Mouse (Mus musculus): Measurements from ENCODE around the gene Dcxr. TPM values are rescaled to one million over a fixed set of nuclear protein-coding genes. Genes with fewer than 3 reads are reported as not detected.

Dcxr gene
- polyA plus RNA-seq, 1 experiment from 2014 or later, result 7.8 TPM

GRCm38 (mm10) chr11:120697741-120698140 lies 29.3 kb downstream of the Dcxr start:
- H3K4me2 ChIP-seq, result no peak overlapping the region
- H3K36me3 ChIP-seq (ENCODE audit: poor library complexity, severe bottlenecking), result peaks cover 90% of the 10 kb centered on the region
- H3K9me3 ChIP-seq (replicated peaks), result 0 out of 2 replicates have a peak, but pooled peaks cover 3% of the 10 kb centered on the region
- no peak for ATAC-seq
- WGBS, result 73% methylated on average over 10 of the region's 10 CpGs
- H3K4me3 ChIP-seq, result no peak overlapping the region
- no peak overlapping the region; the same call in 1 of the 2 replicates for H3K27ac ChIP-seq
- peaks cover 13% of the 10 kb centered on the region for H3K4me1 ChIP-seq
- no peak overlapping the region for H3K9ac ChIP-seq
- no peaks in the 10 kb centered on the region for H3K27me3 ChIP-seq

DNA sequence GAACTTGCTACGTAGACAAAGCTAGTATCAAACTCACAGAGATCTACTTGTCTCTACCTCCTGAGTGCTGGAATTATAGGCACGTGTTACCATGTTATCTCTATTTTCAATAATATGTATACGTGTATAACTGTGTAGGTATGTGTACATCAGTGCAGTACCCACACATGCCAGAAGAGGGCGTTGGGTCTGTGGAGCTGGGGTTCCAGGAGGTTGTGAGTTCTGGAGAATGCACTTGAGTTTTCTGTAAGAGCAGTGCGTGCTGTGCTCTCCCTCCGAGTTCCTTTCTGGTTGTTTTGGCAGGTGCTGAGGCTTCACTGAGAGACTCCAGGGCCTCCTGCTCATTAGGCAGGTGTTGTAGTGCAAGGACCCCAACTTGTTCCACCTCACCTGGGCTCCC lies 30.5 kb downstream of the Dcxr start:
- no peak overlapping the region for H3K9ac ChIP-seq
- peaks cover 83% of the 10 kb centered on the region for H3K36me3 ChIP-seq (ENCODE audit: poor library complexity, severe bottlenecking)
- H3K4me2 ChIP-seq, result no peak overlapping the region
- no peak overlapping the region for H3K4me3 ChIP-seq
- H3K4me1 ChIP-seq, result peaks cover 13% of the 10 kb centered on the region
- no peak for ATAC-seq
- 0 out of 2 replicates have a peak, but pooled peaks cover 3% of the 10 kb centered on the region for H3K9me3 ChIP-seq (replicated peaks)
- no peaks in the 10 kb centered on the region for H3K27me3 ChIP-seq
- WGBS, result 92% methylated on average over 6 of the region's 6 CpGs
- no peak overlapping the region for H3K27ac ChIP-seq

DNA sequence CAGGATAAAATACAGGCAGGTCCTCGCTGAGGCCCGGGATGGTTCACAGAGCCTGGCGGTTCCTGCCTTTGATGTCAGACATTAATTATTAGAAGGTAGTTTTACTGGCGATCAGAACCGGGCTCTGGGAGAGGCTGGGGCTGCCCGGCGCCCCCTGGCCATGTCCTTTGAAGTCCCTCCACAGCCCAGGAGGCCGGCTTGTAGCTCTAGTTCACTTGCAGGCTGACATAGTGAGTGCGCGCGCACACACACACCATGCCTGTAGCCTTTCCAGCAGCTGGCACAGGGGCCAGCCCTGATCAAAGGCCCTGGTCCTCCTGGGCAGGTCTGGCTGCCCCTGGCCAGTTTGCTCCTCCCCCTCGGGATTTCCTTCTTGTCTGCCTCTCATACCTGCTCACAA lies 31.4 kb downstream of the Dcxr start:
- WGBS, result 51% methylated on average over 12 of the region's 12 CpGs
- H3K9ac ChIP-seq, result no peak overlapping the region; the same call in 1 of the 2 replicates
- H3K4me2 ChIP-seq, result no peak overlapping the region
- ATAC-seq, result no peak
- peaks cover 76% of the 10 kb centered on the region for H3K36me3 ChIP-seq (ENCODE audit: poor library complexity, severe bottlenecking)
- H3K9me3 ChIP-seq (replicated peaks), result 0 out of 2 replicates have a peak, but pooled peaks cover 3% of the 10 kb centered on the region
- peaks cover 13% of the 10 kb centered on the region for H3K4me1 ChIP-seq
- no peak overlapping the region; the same call in 1 of the 2 replicates for H3K27ac ChIP-seq
- H3K4me3 ChIP-seq, result no peak overlapping the region
- no peaks in the 10 kb centered on the region for H3K27me3 ChIP-seq

GRCm38 (mm10) chr11:120695184-120695583 lies 31.9 kb downstream of the Dcxr start:
- Histone ChIP-seq H3K27ac (peak overlapping the region; percentile 25; the same call in 1 of the 2 replicates), H3K9ac (no peak overlapping the region), H3K9me3 (replicated peaks) (0 out of 2 replicates have a peak, but pooled peaks cover 3% of the 10 kb centered on the region), H3K27me3 (no peaks in the 10 kb centered on the region), H3K4me2 (no peak overlapping the region), H3K36me3 (ENCODE audit: poor library complexity, severe bottlenecking) (peaks cover 77% of the 10 kb centered on the region), H3K4me1 (peaks cover 13% of the 10 kb centered on the region), H3K4me3 (no peak overlapping the region)
- WGBS, result 41% methylated on average over 4 of the region's 4 CpGs
- 0 out of 2 replicates have a peak, but pooled peaks have one; percentile 33 for ATAC-seq

GRCm38 (mm10) chr11:120693461-120693860 lies 33.6 kb downstream of the Dcxr start:
- Histone ChIP-seq H3K4me3 (no peak overlapping the region), H3K9me3 (replicated peaks) (0 out of 2 replicates have a peak, but pooled peaks cover 3% of the 10 kb centered on the region), H3K36me3 (ENCODE audit: poor library complexity, severe bottlenecking) (peaks cover 77% of the 10 kb centered on the region), H3K27me3 (no peaks in the 10 kb centered on the region), H3K4me1 (peaks cover 13% of the 10 kb centered on the region), H3K27ac (no peak overlapping the region), H3K9ac (no peak overlapping the region), H3K4me2 (no peak overlapping the region)
- no peak for ATAC-seq
- WGBS, result 76% methylated on average over 3 of the region's 3 CpGs

DNA sequence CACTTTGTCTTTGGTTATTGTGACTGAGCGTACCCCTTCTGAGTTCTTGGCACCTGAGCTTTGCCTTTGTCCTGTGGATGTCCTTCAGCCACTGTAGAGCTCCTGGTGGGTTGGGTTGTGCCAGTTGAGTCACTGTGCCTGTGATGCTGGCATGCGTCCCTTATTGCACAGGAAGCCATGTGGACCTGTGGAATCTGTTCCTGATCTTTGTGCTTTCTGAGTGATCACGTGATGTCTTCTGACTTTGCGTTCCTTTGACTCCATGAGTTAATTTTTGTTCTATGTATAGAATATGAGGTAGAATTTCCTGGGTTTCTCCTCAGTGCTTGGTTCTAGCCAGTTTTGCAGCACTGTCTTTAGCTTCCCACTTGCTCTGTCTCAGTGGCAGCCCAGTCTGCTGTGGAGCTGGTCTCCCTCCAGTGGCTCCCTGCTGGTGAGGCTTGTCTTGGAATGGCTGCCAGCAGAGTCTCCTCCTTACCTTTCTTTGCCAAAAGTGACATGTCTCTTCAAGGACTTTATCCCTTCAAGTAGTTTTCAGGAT lies 34.5 kb downstream of the Dcxr start:
- H3K4me2 ChIP-seq, result no peak overlapping the region
- 0 out of 2 replicates have a peak, but pooled peaks cover 3% of the 10 kb centered on the region for H3K9me3 ChIP-seq (replicated peaks)
- no peaks in the 10 kb centered on the region for H3K27me3 ChIP-seq
- no peak overlapping the region for H3K4me3 ChIP-seq
- H3K4me1 ChIP-seq, result peaks cover 13% of the 10 kb centered on the region
- ATAC-seq, result no peak
- H3K27ac ChIP-seq, result no peak overlapping the region
- peaks cover 77% of the 10 kb centered on the region for H3K36me3 ChIP-seq (ENCODE audit: poor library complexity, severe bottlenecking)
- no peak overlapping the region for H3K9ac ChIP-seq
- 91% methylated on average over 4 of the region's 4 CpGs for WGBS

- H3K4me3 ChIP-seq, result no peak overlapping the region
- H3K36me3 ChIP-seq (ENCODE audit: poor library complexity, severe bottlenecking), result peaks cover 67% of the 10 kb centered on the region
- 89% methylated on average over 3 of the region's 3 CpGs for WGBS
- no peak overlapping the region for H3K27ac ChIP-seq
- H3K27me3 ChIP-seq, result no peaks in the 10 kb centered on the region
- no peaks in the 10 kb centered on the region for H3K9me3 ChIP-seq (replicated peaks)
- no peaks in the 10 kb centered on the region for H3K4me1 ChIP-seq
- ATAC-seq, result no peak
- no peak overlapping the region for H3K4me2 ChIP-seq
- no peak overlapping the region for H3K9ac ChIP-seq
These were observed 37.7 kb downstream of the Dcxr start for GRCm38 (mm10) chr11:120689365-120689764.

DNA sequence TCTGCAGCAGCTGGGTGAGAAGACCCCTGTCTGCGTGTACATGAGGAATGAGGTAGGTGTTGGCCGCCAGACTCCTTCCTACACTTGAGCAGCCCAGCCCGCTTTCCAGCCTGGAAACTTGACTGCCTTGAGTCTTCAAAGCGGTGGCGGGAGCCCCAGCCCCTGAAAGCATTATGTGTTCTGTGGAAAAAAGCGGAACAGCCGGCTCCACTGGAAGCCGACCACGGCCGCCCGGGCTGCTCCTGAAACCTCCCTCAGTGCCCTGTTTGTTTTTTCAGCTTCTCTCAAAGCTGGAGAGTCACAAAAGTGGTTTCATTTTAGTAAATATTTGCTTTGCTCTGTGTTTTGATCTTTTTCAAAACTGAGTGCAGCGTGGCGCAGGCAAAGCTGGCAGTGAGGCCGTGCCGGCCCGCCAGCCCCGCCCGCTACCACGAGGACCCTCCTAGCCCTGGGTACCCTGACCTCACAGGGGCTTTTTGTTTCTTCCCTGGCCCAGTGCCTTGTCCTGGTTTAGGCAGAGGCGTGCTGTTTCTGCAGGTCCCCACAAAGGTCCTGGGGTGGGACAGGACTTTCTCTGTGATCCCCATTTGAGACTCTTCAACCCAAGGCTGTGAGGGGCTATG lies 40.3 kb downstream of the Dcxr start:
- Histone ChIP-seq H3K27me3 (no peaks in the 10 kb centered on the region), H3K4me3 (no peak overlapping the region), H3K4me1 (no peaks in the 10 kb centered on the region), H3K4me2 (no peak overlapping the region), H3K9me3 (replicated peaks) (no peaks in the 10 kb centered on the region), H3K36me3 (ENCODE audit: poor library complexity, severe bottlenecking) (peaks cover 59% of the 10 kb centered on the region), H3K27ac (no peak overlapping the region), H3K9ac (no peak overlapping the region)
- ATAC-seq, result no peak
- 86% methylated on average over 20 of the region's 20 CpGs for WGBS

- Histone ChIP-seq H3K4me1 (no peaks in the 10 kb centered on the region), H3K9ac (no peak overlapping the region), H3K27me3 (no peaks in the 10 kb centered on the region), H3K27ac (no peak overlapping the region), H3K4me2 (no peak overlapping the region), H3K9me3 (replicated peaks) (no peaks in the 10 kb centered on the region), H3K4me3 (no peak overlapping the region), H3K36me3 (ENCODE audit: poor library complexity, severe bottlenecking) (peaks cover 68% of the 10 kb centered on the region)
- no peak for ATAC-seq
- 90% methylated on average over 2 of the region's 2 CpGs for WGBS
These were observed 42.4 kb downstream of the Dcxr start for GRCm38 (mm10) chr11:120684660-120685059.

- Histone ChIP-seq H3K9me3 (replicated peaks) (no peaks in the 10 kb centered on the region), H3K4me1 (no peaks in the 10 kb centered on the region), H3K4me2 (no peak overlapping the region), H3K4me3 (no peak overlapping the region), H3K27ac (no peak overlapping the region), H3K9ac (no peak overlapping the region), H3K36me3 (ENCODE audit: poor library complexity, severe bottlenecking) (peaks cover 68% of the 10 kb centered on the region), H3K27me3 (no peaks in the 10 kb centered on the region)
- no peak for ATAC-seq
- 96% methylated on average over 2 of the region's 2 CpGs for WGBS
These were observed 43.0 kb downstream of the Dcxr start for GRCm38 (mm10) chr11:120684086-120684485.

DNA sequence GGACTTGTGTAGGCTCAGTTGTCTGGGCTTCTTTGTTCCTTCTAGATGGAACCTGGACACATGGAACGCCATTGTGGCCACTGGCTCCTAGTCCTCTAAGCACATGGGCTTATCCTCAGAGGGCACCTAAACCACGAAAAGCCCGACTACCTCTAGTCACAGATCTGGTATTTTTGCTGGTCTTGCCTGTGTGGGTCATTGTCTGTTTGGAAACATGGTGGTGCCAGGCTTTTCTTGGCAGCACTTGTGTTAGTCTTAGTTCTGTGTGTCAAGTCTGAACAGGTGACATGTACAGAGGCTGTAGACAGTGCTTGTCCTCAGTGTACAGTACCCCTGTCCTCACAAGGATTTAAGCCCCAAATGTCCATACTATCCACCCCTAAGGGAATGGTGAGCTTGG lies 43.5 kb downstream of the Dcxr start:
- Histone ChIP-seq H3K4me3 (no peak overlapping the region), H3K27ac (no peak overlapping the region), H3K36me3 (ENCODE audit: poor library complexity, severe bottlenecking) (peaks cover 68% of the 10 kb centered on the region), H3K9ac (no peak overlapping the region), H3K4me2 (no peak overlapping the region), H3K27me3 (no peaks in the 10 kb centered on the region), H3K9me3 (replicated peaks) (no peaks in the 10 kb centered on the region), H3K4me1 (no peaks in the 10 kb centered on the region)
- ATAC-seq, result no peak
- WGBS, result 89% methylated on average over 3 of the region's 3 CpGs

DNA sequence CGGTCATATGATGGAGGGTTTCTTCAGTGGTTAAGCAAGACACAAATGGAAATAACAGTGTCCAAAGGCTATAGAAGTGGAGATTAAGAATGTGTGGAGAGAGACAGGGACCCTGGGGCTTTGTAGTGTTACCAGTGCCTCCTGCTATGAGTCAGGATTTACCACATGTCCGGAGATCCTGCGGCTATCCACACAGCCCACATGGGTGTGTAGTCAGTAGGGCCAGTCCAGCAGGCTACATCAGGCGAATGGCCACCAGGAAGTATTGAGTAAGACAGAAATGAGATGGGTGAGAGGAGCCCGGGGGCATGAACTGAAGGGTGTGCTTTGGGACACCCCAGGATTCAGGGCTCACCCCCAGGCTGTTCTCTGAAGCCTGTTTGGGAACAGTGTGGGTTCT lies 44.4 kb downstream of the Dcxr start:
- no peak for ATAC-seq
- no peaks in the 10 kb centered on the region for H3K27me3 ChIP-seq
- no peak overlapping the region for H3K4me3 ChIP-seq
- H3K4me2 ChIP-seq, result no peak overlapping the region
- WGBS, result 97% methylated on average over 5 of the region's 5 CpGs
- peaks cover 68% of the 10 kb centered on the region for H3K36me3 ChIP-seq (ENCODE audit: poor library complexity, severe bottlenecking)
- H3K9ac ChIP-seq, result no peak overlapping the region
- no peaks in the 10 kb centered on the region for H3K9me3 ChIP-seq (replicated peaks)
- H3K27ac ChIP-seq, result no peak overlapping the region
- H3K4me1 ChIP-seq, result no peaks in the 10 kb centered on the region

Data from forebrain, embryonic 13.5 days (tissue).